Mouse (Mus musculus) erythroblast, embryonic 14.5 days (primary cell): ENCODE results near the gene Gm5136.

Experiments
- GATA1 ChIP-seq: IDR thresholded peaks from 2 replicates; pipeline ENCODE4 v1.6.1; 2012; ENCODE audit warnings: low read length, inconsistent platforms, mixed read lengths
- TAL1 ChIP-seq: IDR thresholded peaks from 3 replicates; pipeline ENCODE4 v1.6.1; 2012; ENCODE audit warnings: low read length, inconsistent platforms, mixed read lengths

DNA sequence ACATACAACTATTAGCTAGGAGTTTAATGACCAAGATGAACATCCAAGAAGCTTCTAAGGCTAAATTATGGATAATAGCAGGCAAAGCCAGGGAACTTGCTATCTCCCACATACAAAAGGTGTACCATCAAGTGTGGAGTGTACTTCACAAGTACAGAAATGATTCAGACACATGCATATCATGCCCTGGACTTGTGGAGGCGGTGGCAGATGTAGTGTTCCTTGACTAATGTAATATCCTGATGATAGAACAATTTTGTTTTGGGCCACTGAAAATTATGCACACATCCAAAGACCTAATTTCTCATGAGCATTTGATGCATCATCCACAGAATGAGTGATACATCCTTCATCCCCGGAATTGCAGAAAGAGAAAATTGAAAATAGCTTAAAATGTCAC, 43.8 kb upstream of the Gm5136 start:
- no peak for TF ChIP-seq GATA1
- TF ChIP-seq TAL1: no peak
